Mouse (Mus musculus) forebrain, embryonic 15.5 days (tissue): ENCODE measurements around the gene Depp1. TPM values are rescaled to one million over a fixed set of nuclear protein-coding genes. Genes with fewer than 3 reads are reported as not detected.

Experiments
- ATAC-seq: fragments of 200-750 bp; cut with Nextera tagmentation; replicated peaks from 2 replicates; pipeline ENCODE4 v1.8.0; 2017; ENCODE audit warnings: mild to moderate bottlenecking, moderate TSS enrichment, moderate library complexity
- H3K27ac ChIP-seq: fragments of 300-500 bp; sonication (generic); replicated peaks from 2 replicates; pipeline ENCODE4 v1.5.1; 2015; ENCODE audit warnings: mild to moderate bottlenecking, inconsistent platforms
- H3K27me3 ChIP-seq: fragments of 300-500 bp; sonication (generic); 2 replicates; pipeline ENCODE4 v1.6.1; 2015; ENCODE audit warnings: inconsistent platforms
- H3K36me3 ChIP-seq: fragments of 300-500 bp; sonication (generic); 2 replicates; pipeline ENCODE4 v1.6.1; 2015; ENCODE audit warnings: mild to moderate bottlenecking, inconsistent platforms
- H3K4me1 ChIP-seq: fragments of 300-500 bp; sonication (generic); 2 replicates; pipeline ENCODE4 v1.6.1; 2015; ENCODE audit warnings: inconsistent platforms
- H3K4me2 ChIP-seq: fragments of 300-500 bp; sonication (generic); replicated peaks from 2 replicates; pipeline ENCODE4 v1.6.1; 2015; ENCODE audit warnings: mild to moderate bottlenecking, inconsistent platforms
- H3K4me3 ChIP-seq: fragments of 300-500 bp; sonication (generic); 2 replicates; pipeline ENCODE4 v1.5.1; 2015; ENCODE audit warnings: mild to moderate bottlenecking, inconsistent platforms
- H3K9ac ChIP-seq: fragments of 300-500 bp; sonication (generic); replicated peaks from 2 replicates; pipeline ENCODE4 v1.6.1; 2015; ENCODE audit warnings: mild to moderate bottlenecking, inconsistent platforms
- H3K9me3 ChIP-seq: fragments of 300-500 bp; sonication (generic); 2 replicates; pipeline ENCODE4 v1.6.1; 2016; ENCODE audit warnings: inconsistent platforms
- WGBS: fragments of 180-500 bp; shearing (Covaris S2); methylation state at CpG from one replicate; pipeline ENCODE4 v1.1.7; 2015; ENCODE audit warnings: mixed read lengths; 5-methylcytosine and 5-hydroxymethylcytosine counted together
- polyA plus RNA-seq: library from polyadenylated mRNA; unstranded; fragments of >200 nt; fragmentation: Nextera tagmentation; extraction: Ambion mirVana; gene quantifications from 2 replicates; pipeline ENCODE4 v1.2.1, GENCODE M21; 2015

The Depp1 gene
- polyA plus RNA-seq, 1 experiment from 2014 or later = 7.2 TPM

DNA sequence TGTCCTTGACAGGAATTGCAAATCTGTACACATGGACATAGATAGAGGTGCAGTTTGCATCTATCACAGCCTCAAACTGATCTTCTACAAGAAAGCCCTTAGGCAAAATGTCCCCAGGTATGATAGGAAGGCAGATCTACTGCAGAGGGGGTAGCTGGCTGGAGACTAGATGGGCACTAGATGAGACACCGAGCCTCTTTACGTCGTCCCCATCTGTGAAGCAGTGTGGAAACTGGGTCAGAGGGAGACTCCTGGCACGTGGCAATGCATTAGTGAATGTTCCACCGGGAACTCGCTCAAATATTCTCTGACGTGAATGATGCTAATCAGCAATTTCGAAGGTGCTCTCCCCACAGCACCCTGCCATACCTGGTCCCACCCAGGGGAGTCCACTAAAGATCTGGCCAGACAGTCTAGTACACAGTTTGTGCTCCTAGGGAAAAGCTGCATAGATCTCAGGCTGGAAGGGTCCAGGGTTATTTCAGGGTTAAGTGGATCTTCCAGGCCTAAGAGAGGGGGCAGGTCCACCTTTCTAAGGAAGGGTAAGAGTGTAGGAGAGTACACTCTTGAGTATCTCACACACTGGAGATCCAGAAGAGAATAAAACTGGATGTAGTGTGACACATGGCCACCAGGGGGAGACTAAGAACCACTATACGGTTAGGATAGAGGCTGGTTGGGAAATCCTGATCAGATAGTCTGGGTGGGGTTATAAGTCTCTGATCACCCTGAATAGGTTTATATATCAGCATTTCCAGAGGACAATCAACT, 3.5 kb downstream of the Depp1 start:
- peak; percentile 90 for ATAC-seq

GRCm38 (mm10) chr6:116663364-116663763, 13.0 kb downstream of the Depp1 start:
- Histone ChIP-seq H3K9ac (no peak overlapping the region), H3K4me2 (no peak overlapping the region), H3K27me3 (no peaks in the 10 kb centered on the region), H3K36me3 (no peaks in the 10 kb centered on the region), H3K27ac (no peak overlapping the region), H3K4me1 (peaks cover 14% of the 10 kb centered on the region), H3K9me3 (no peaks in the 10 kb centered on the region), H3K4me3 (no peak overlapping the region)
- ATAC-seq = no peak
- 88% methylated on average over 2 of the region's 2 CpGs for WGBS

More for the DNA sequence above, 3.5 kb downstream of the Depp1 start:
- H3K36me3 ChIP-seq = no peaks in the 10 kb centered on the region
- no peak overlapping the region for H3K27ac ChIP-seq
- no peak overlapping the region for H3K9ac ChIP-seq
- H3K9me3 ChIP-seq = no peaks in the 10 kb centered on the region
- no peak overlapping the region for H3K4me2 ChIP-seq
- H3K4me1 ChIP-seq = no peaks in the 10 kb centered on the region
- no peaks in the 10 kb centered on the region for H3K27me3 ChIP-seq
- no peak overlapping the region for H3K4me3 ChIP-seq
- 64% methylated on average over 9 of the region's 9 CpGs for WGBS

DNA sequence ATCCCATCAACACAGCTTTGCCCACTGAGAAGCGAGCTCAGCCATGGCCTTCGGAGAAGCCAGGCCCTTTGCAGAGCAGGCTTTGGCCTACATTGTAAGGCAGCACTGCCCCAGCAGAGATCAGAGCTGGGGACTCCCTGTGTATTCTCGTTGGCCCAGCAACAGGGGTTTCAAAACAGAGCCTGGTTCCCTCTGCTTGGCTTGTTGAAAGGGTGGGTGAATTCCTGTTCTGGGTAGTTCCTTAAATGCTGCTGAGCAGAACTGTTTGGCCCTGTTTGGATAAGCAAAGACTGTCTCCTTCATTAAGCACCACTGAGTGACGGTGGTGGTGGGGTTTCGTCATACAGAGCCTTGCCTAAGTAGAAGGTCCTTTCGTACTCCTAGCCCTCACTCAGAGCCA, 13.6 kb downstream of the Depp1 start:
- Histone ChIP-seq H3K4me3 (no peak overlapping the region), H3K27me3 (no peaks in the 10 kb centered on the region), H3K9me3 (no peaks in the 10 kb centered on the region), H3K36me3 (no peaks in the 10 kb centered on the region), H3K4me1 (peaks cover 14% of the 10 kb centered on the region), H3K4me2 (no peak overlapping the region), H3K27ac (no peak overlapping the region), H3K9ac (no peak overlapping the region)
- no peak for ATAC-seq
- WGBS = 82% methylated on average over 6 of the region's 6 CpGs

DNA sequence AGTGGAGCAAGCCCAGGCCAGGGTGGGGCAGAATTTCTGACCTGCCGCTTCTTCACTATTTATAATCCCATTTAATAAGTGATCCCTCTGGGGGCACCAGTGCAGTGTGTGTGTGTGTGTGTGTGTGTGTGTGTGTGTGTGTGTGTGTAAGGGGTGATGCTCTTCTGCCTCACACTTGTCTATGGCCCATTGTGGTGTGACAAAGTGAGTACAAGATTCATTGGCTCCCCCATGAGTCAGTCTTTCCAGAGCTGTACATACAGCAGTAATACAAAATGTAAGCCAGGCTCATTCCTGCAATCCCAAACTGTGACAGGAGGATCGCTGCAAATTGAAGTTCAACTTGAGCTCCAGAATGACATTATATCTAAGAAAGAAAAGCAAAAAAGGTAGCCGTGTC, 14.4 kb downstream of the Depp1 start:
- ATAC-seq = no peak
- WGBS = 83% methylated on average over 3 of the region's 3 CpGs
- no peak overlapping the region for H3K27ac ChIP-seq

DNA sequence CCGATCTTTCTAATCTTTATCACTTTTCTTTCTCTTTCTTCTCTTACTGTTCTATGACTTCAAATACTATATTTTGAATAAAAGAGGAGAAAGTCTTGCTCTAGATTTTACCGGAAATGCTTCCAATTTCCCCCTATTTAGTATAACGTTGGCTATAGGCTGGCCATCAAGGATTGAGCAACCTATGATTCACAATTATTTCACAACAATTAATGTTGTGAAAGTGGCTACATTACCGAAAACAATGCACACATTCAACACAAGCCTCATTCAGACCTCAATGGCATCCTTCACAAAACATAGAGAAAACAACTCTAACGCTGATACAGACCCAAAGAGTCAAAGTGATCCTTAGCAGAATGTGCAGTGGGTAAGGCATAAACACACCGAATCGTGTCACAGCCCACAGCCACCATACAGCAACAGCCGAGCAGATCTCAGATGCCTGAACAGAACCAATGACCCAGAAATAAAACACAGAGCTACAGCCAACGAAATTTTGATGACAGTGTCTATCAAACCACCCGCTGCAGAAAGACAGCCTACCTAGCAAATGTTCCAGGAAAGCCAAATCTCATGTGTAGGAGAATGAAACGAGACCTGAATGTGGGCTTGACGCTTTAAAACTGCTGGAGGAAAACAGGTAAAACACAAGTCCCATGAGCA, 15.8 kb downstream of the Depp1 start:
- peaks cover 30% of the 10 kb centered on the region for H3K4me1 ChIP-seq
- WGBS = 53% methylated on average over 12 of the region's 12 CpGs
- no peak overlapping the region for H3K9ac ChIP-seq
- no peak overlapping the region for H3K4me2 ChIP-seq
- no peak overlapping the region for H3K4me3 ChIP-seq
- ATAC-seq = no peak
- H3K27ac ChIP-seq = no peak overlapping the region
- no peaks in the 10 kb centered on the region for H3K9me3 ChIP-seq
- no peaks in the 10 kb centered on the region for H3K27me3 ChIP-seq
- H3K36me3 ChIP-seq = no peaks in the 10 kb centered on the region

More for the DNA sequence above, 14.4 kb downstream of the Depp1 start:
- Histone ChIP-seq H3K9me3 (no peaks in the 10 kb centered on the region), H3K36me3 (no peaks in the 10 kb centered on the region), H3K9ac (no peak overlapping the region), H3K4me1 (peaks cover 16% of the 10 kb centered on the region), H3K27me3 (no peaks in the 10 kb centered on the region), H3K4me3 (no peak overlapping the region), H3K4me2 (no peak overlapping the region)

DNA sequence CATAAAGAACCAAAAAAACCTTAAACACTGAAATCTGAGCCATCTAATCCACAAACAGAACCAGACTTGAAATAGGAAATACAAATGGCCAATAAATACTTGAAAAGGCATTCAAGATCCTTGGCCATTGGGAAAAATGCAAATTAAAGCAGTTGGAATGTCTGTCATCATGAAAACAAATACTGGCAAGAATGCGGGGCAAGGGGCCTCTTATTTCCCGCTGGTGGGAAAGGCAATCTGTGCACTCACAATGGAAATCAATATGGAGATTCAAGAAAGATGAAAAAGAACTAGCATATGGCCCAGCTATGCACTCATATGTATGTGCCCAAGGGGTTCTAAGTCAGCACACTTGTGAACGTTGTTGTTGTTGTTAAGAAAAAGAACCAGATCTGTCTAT, 16.5 kb downstream of the Depp1 start:
- Histone ChIP-seq H3K9ac (no peak overlapping the region), H3K36me3 (no peaks in the 10 kb centered on the region), H3K9me3 (no peaks in the 10 kb centered on the region), H3K4me1 (peaks cover 34% of the 10 kb centered on the region), H3K27me3 (no peaks in the 10 kb centered on the region), H3K4me2 (no peak overlapping the region), H3K4me3 (no peak overlapping the region), H3K27ac (0 out of 2 replicates have a peak overlapping the region, but pooled peaks have one; percentile 0)
- 6% methylated on average over 3 of the region's 3 CpGs for WGBS
- no peak for ATAC-seq

DNA sequence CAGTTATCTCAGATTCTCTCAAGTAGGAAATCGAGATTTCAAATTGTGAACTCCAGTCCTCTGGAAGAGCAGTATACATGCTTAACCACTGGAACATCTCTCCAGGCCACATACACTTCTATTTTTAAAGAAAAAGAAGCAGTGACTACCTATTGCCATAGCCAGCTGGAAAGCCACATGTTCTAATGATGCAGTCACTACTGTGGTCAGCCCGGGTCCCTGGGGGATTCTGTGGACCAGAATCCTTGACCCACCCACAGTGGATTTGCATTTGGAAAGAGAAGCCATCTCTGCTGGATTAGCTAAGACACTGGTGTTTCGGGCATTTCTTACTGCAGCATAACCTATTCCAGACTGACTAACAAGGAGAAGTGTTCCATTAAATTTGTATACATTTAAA, 17.0 kb downstream of the Depp1 start:
- H3K4me3 ChIP-seq = no peak overlapping the region
- 68% methylated on average over 3 of the region's 3 CpGs for WGBS
- no peaks in the 10 kb centered on the region for H3K9me3 ChIP-seq
- peaks cover 36% of the 10 kb centered on the region for H3K4me1 ChIP-seq
- ATAC-seq = no peak
- H3K9ac ChIP-seq = no peak overlapping the region
- H3K36me3 ChIP-seq = no peaks in the 10 kb centered on the region
- no peaks in the 10 kb centered on the region for H3K27me3 ChIP-seq
- H3K27ac ChIP-seq = 0 out of 2 replicates have a peak overlapping the region, but pooled peaks have one; percentile 0
- no peak overlapping the region for H3K4me2 ChIP-seq

GRCm38 (mm10) chr6:116668682-116669470, 18.5 kb downstream of the Depp1 start:
- no peaks in the 10 kb centered on the region for H3K36me3 ChIP-seq
- no peak overlapping the region for H3K4me3 ChIP-seq
- WGBS = 53% methylated on average over 11 of the region's 11 CpGs
- no peak for ATAC-seq
- no peak overlapping the region for H3K27ac ChIP-seq
- H3K9me3 ChIP-seq = no peaks in the 10 kb centered on the region
- H3K9ac ChIP-seq = no peak overlapping the region
- H3K4me2 ChIP-seq = no peak overlapping the region
- no peaks in the 10 kb centered on the region for H3K27me3 ChIP-seq
- H3K4me1 ChIP-seq = peaks cover 48% of the 10 kb centered on the region

DNA sequence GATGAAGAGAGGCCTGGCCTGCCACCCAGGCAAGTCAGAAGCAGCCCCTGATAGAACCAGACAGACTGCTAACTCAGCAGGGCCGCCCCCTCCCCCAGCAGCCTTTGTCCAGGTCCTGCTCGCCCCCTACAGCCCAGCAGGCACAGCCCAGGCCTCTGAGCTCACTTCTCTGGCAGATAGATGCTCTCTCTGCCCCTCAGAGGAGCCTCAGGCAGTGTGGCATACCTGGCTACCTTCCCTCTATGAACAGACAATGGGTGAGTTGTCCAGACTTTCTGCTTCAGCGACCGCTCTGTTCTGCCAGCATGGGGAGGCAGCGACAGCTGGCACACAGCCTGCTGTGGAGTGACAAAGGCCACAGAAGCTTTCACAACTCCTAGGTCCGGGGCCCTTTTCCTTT, 19.7 kb downstream of the Depp1 start:
- Histone ChIP-seq H3K36me3 (no peaks in the 10 kb centered on the region), H3K4me2 (no peak overlapping the region), H3K4me3 (no peak overlapping the region), H3K9me3 (no peaks in the 10 kb centered on the region), H3K4me1 (peaks cover 55% of the 10 kb centered on the region), H3K27me3 (no peaks in the 10 kb centered on the region), H3K27ac (peak overlapping the region; percentile 56), H3K9ac (no peak overlapping the region)
- 0 out of 2 replicates have a peak, but pooled peaks have one; percentile 9 for ATAC-seq
- WGBS = 9% methylated on average over 6 of the region's 6 CpGs

GRCm38 (mm10) chr6:116671031-116671430, 20.6 kb downstream of the Depp1 start:
- no peak for ATAC-seq

DNA sequence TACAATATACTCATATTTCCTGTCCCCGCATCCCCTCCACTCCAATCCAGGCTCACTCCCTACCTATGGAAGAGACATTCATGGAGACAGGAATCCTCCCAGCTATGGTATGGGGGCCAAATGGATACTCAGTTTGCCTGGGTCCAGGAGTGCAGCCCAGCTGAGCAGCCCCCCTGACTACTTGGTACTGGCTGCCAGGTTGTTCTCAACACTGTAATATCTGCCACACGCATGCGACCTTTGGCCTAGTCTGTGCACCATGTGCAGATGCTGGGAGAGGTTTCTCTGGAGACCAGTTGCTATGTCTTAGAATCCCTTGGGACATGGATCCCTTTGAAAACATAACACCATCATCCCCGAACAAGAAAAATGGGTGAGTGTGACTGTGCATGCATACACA, 21.4 kb downstream of the Depp1 start:
- WGBS = 86% methylated on average over 4 of the region's 4 CpGs
- no peak overlapping the region for H3K27ac ChIP-seq
- H3K4me3 ChIP-seq = no peak overlapping the region
- H3K9me3 ChIP-seq = no peaks in the 10 kb centered on the region
- no peak for ATAC-seq
- no peaks in the 10 kb centered on the region for H3K27me3 ChIP-seq
- no peak overlapping the region for H3K4me2 ChIP-seq
- no peaks in the 10 kb centered on the region for H3K36me3 ChIP-seq
- H3K9ac ChIP-seq = no peak overlapping the region
- H3K4me1 ChIP-seq = peaks cover 49% of the 10 kb centered on the region

More at GRCm38 (mm10) chr6:116671031-116671430, 20.6 kb downstream of the Depp1 start:
- H3K9me3 ChIP-seq = no peaks in the 10 kb centered on the region
- H3K4me1 ChIP-seq = peaks cover 55% of the 10 kb centered on the region
- no peak overlapping the region for H3K4me3 ChIP-seq
- 13% methylated on average over 5 of the region's 5 CpGs for WGBS
- H3K27me3 ChIP-seq = no peaks in the 10 kb centered on the region
- no peak overlapping the region for H3K9ac ChIP-seq
- H3K27ac ChIP-seq = peak overlapping the region; percentile 56
- no peak overlapping the region for H3K4me2 ChIP-seq
- H3K36me3 ChIP-seq = no peaks in the 10 kb centered on the region

DNA sequence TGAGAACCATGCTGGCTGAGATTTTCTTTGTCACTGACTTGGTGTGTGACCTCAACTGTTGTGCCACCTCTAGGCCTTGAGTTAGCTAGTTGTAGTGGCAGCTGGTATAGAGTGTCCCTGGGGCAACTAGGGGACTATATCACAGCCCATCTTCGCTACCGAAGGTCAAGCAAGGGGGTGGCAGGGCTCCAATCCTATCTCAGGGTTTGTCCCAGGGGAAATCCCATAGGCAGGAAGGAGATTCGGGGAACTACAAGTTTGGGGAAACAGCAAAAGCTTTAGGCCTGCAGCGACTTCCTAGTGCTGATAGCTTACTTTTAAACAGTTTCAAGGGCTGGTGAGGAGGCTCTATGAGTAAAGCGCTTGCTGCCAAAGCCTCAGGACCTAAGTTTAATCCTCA, 21.9 kb downstream of the Depp1 start:
- WGBS = 71% methylated on average over 5 of the region's 5 CpGs
- ATAC-seq = no peak
- H3K4me1 ChIP-seq = peaks cover 43% of the 10 kb centered on the region
- H3K9ac ChIP-seq = no peak overlapping the region
- no peak overlapping the region for H3K4me2 ChIP-seq
- no peak overlapping the region for H3K4me3 ChIP-seq
- no peaks in the 10 kb centered on the region for H3K27me3 ChIP-seq
- H3K36me3 ChIP-seq = no peaks in the 10 kb centered on the region
- no peak overlapping the region for H3K27ac ChIP-seq
- no peaks in the 10 kb centered on the region for H3K9me3 ChIP-seq
